Mouse (Mus musculus) forebrain, embryonic 11.5 days (tissue): ENCODE measurements around the gene Gmppb. TPM values are rescaled to one million over a fixed set of nuclear protein-coding genes. Genes with fewer than 3 reads are reported as not detected.

Source experiments
- ATAC-seq: fragments of 200-750 bp; cut with Nextera tagmentation; replicated peaks from 2 replicates; pipeline ENCODE4 v1.8.0; 2017; ENCODE audit warnings: moderate TSS enrichment; ENCODE audit not compliant: low FRiP score
- DNase-seq: peaks from one replicate; pipeline ENCODE4 v3.0.0-alpha.2; 2017; ENCODE audit warnings: low spot score
- H3K27ac ChIP-seq: fragments of 300-500 bp; sonication (generic); 2 replicates; pipeline ENCODE4 v1.5.1; 2014; ENCODE audit warnings: low read depth, low read length
- H3K27me3 ChIP-seq: fragments of 300-500 bp; sonication (generic); 2 replicates; pipeline ENCODE4 v1.6.1; 2014; ENCODE audit warnings: mild to moderate bottlenecking, low read length, mixed read lengths; ENCODE audit not compliant: control insufficient read depth, insufficient read depth
- H3K36me3 ChIP-seq: fragments of 300-500 bp; sonication (generic); 2 replicates; pipeline ENCODE4 v1.6.1; 2014; ENCODE audit warnings: mild to moderate bottlenecking, low read length, moderate library complexity, mixed read lengths; ENCODE audit not compliant: control insufficient read depth, insufficient read depth
- H3K4me1 ChIP-seq: fragments of 300-500 bp; sonication (generic); replicated peaks from 2 replicates; pipeline ENCODE4 v1.6.1; 2014; ENCODE audit warnings: low read length, mixed read lengths; ENCODE audit not compliant: control insufficient read depth, insufficient read depth
- H3K4me2 ChIP-seq: fragments of 300-500 bp; sonication (generic); 2 replicates; pipeline ENCODE4 v1.6.1; 2014; ENCODE audit warnings: low read depth, mild to moderate bottlenecking, low read length, moderate library complexity, mixed read lengths; ENCODE audit not compliant: severe bottlenecking
- H3K4me3 ChIP-seq: fragments of 300-500 bp; sonication (generic); 2 replicates; pipeline ENCODE4 v1.5.1; 2014; ENCODE audit warnings: low read depth, low read length
- H3K9ac ChIP-seq: fragments of 300-500 bp; sonication (generic); 2 replicates; pipeline ENCODE4 v1.6.1; 2014; ENCODE audit warnings: low read length
- H3K9me3 ChIP-seq: fragments of 300-500 bp; sonication (generic); 2 replicates; pipeline ENCODE4 v1.6.1; 2016; ENCODE audit warnings: low read length, mixed read lengths; ENCODE audit not compliant: control insufficient read depth
- WGBS: fragments of 180-500 bp; shearing (Covaris S2); extraction: QIAGEN DNeasy Blood & Tissue Kit; methylation state at CpG from one replicate; pipeline ENCODE4 v1.1.7; 2014; 5-methylcytosine and 5-hydroxymethylcytosine counted together
- microRNA-seq: library from miRNA; unstranded; fragments of <30 nt; microRNA quantifications from one replicate; pipeline ENCODE4, GENCODE M21; 2016; ENCODE audit not compliant: insufficient number of aligned reads
- polyA plus RNA-seq: library from polyadenylated mRNA; unstranded; fragments of >200 nt; fragmentation: Nextera tagmentation; extraction: Ambion mirVana; gene quantifications from 2 replicates; pipeline ENCODE4 v1.2.1, GENCODE M21; 2014

Gene Gmppb
- polyA plus RNA-seq, 1 experiment from 2014 or later: 20.7 TPM

DNA sequence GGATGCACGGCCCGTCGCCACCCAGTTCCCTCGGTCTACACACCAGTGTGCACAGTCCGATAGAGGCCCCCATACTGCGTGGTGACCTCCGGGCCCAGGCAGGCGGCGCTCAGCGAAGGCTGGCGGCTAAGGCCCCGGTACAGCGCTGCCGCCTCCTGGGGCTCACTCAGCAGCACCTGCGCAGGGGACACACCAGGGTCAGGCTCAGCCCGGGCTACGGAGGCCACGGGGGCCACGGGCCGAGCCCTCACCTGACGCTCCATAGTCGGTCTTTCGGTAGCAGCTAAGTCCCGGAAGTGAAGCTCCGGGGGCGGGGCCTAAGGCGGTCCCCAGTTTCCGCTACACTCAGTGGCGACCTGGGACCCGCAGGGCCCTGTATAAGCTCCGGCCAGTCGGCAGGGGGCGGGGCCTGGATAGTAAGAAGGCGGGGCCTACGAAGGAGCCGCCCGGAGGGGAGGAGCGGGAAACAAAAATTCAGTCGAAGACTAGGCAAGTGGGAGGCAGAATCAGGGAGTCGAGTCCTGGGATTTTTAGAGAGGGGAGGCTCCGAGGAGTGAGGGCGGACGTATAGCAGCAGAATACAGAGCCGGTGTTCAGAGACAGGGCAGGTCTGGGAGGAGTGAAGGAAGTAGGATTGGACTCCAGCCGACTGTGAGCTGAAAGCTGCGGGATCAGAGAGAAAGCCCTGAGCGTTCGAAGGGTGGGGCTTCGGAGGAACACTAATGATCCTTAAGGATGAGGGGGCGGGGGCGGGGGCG is 45.3 kb downstream of the Gmppb start, which contains the start of gene Apeh:
Gene Apeh, minus strand, starts transcription at position 423 of the 758 bp plus-strand sequence.
- ATAC-seq (peak; percentile 96), DNase-seq (peak; percentile 98)
- peak within 1 kb of the TSS; percentile 80 for H3K4me3 ChIP-seq
- peak within 1 kb of the TSS; percentile 90 for H3K4me2 ChIP-seq
- H3K4me1 ChIP-seq: peaks cover 8% of the 10 kb centered on the region; the same call in 1 of the 2 replicates
- H3K36me3 ChIP-seq: 0 out of 2 replicates have a peak, but pooled peaks cover 2% of the 10 kb centered on the region
- no peaks in the 10 kb centered on the region for H3K27me3 ChIP-seq
- no peaks in the 10 kb centered on the region for H3K9me3 ChIP-seq
- peak within 1 kb of the TSS; percentile 84 for H3K9ac ChIP-seq
- WGBS: under 1% methylated on average over 52 of the region's 52 CpGs
- peak within 1 kb of the TSS; percentile 59; the same call in 1 of the 2 replicates for H3K27ac ChIP-seq

DNA sequence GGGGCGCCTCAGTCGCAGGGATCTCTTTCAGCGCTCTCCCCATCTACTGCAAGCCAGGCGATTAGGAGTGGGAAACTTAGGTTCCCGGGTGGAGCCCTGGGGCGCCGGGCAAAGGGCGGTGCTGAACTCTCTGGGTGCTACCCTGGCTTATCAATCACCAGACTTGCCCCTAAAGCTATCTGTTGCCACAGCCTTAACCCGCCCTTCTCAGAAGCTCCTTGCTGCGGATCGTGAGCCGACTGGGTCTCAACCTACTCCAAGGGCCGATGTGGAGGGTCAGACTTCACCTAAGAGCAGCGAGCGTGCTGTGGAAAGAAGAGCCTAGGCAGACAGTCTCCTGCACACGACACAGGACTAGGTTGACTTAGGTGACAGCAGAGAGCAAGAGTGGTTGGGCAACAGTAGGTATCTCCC is 46.0 kb downstream of the Gmppb start:
- ATAC-seq (peak; percentile 54), DNase-seq (peak; percentile 78)
- no peaks in the 10 kb centered on the region for H3K27me3 ChIP-seq
- H3K4me3 ChIP-seq: peak overlapping the region; percentile 80
- H3K4me1 ChIP-seq: peaks cover 8% of the 10 kb centered on the region; the same call in 1 of the 2 replicates
- H3K36me3 ChIP-seq: no peaks in the 10 kb centered on the region
- peak overlapping the region; percentile 46; the same call in 1 of the 2 replicates for H3K27ac ChIP-seq
- peak overlapping the region; percentile 44 for H3K9ac ChIP-seq
- no peaks in the 10 kb centered on the region for H3K9me3 ChIP-seq
- peak overlapping the region; percentile 90 for H3K4me2 ChIP-seq
- under 1% methylated on average over 16 of the region's 16 CpGs for WGBS

DNA sequence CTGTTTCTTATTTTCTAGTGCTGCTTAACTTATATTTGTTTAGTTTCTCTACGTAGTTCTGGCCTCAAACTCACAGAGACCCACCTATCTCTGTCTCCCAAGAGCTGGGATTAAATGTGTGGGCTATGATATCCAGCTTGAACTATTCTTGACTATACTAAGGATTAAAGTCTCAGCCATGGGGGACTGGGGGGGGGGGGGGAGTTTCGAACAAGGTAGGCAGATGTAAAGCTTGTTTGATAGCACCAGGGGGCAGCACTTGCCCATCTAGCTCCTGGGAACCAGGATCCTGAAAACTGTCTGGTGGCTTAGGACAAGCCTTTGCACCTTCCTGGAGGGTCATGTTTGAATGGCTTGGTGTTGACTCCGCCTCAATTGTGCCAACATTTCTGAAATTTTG is 46.5 kb downstream of the Gmppb start:
- Histone ChIP-seq H3K4me1 (peaks cover 8% of the 10 kb centered on the region; the same call in 1 of the 2 replicates), H3K9ac (no peak overlapping the region; the same call in 1 of the 2 replicates), H3K9me3 (no peaks in the 10 kb centered on the region), H3K27me3 (no peaks in the 10 kb centered on the region), H3K4me3 (peak overlapping the region; percentile 80; the same call in 1 of the 2 replicates), H3K27ac (peak overlapping the region; percentile 46; the same call in 1 of the 2 replicates), H3K36me3 (no peaks in the 10 kb centered on the region), H3K4me2 (peak overlapping the region; percentile 90)
- ATAC-seq: no peak
- peak; percentile 81 for DNase-seq
- WGBS: 11% methylated on average over 3 of the region's 3 CpGs

DNA sequence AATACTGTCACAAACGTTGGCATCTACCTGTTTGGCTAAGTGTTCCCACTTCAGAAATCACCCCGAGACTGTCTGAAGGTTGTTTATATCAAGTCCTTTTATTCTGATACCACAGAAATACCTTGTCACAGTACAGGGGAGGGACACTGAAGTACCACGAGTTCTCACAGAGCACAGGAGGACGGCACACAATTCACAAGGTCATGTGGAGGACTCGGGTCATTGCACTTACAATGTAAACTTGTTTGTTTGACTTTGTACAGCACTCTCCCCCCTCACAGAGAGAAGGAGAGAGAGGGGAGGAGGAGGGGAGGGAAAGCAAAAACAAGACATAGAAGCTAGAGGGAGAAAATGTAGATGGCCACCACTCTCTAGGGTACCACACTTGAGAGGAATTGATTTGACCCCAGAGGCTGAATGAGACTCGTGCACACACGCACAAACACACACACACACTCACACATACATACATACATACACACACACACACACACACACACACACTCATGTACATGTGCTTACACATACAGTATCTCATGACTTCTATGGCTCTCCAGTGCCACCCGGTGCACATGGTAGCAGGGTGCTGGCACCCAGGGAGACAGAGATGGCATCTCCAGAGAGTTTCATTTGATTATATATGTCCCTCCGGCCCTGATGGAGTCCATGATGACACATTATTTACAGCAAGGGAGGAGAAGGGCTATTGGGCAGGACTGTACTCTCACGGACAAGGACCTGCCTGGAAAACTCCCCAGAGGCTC is 47.1 kb downstream of the Gmppb start:
- ATAC-seq (no peak), DNase-seq (no peak)
- Histone ChIP-seq H3K9ac (no peak overlapping the region), H3K4me1 (peaks cover 8% of the 10 kb centered on the region; the same call in 1 of the 2 replicates), H3K27ac (no peak overlapping the region), H3K36me3 (no peaks in the 10 kb centered on the region), H3K27me3 (no peaks in the 10 kb centered on the region), H3K4me2 (no peak overlapping the region), H3K4me3 (no peak overlapping the region), H3K9me3 (no peaks in the 10 kb centered on the region)
- 64% methylated on average over 10 of the region's 10 CpGs for WGBS

DNA sequence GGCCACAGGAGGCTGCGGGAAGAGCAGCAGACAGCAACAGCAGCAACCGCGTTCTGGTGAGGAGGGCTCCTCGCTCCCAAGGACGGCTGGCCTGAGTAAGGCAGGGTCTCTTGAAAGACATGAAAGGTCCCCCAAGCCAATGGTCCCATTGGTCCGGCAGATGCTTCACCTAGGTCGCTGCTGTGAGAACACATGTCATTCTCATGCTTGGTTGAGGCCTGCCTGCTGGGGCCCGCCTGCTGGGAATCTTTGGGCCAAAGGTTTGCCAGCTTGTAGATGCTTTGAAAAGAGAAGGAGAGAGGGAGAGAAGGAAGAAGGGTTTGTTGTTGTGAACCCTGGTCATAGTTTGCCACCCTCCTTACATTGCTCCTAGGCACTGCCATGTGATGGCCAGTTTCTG is 50.6 kb downstream of the Gmppb start:
- ATAC-seq: no peak
- Histone ChIP-seq H3K9ac (no peak overlapping the region), H3K27me3 (no peaks in the 10 kb centered on the region), H3K36me3 (no peaks in the 10 kb centered on the region), H3K27ac (no peak overlapping the region), H3K4me1 (peaks cover 9% of the 10 kb centered on the region; the same call in 1 of the 2 replicates), H3K9me3 (no peaks in the 10 kb centered on the region), H3K4me2 (no peak overlapping the region), H3K4me3 (no peak overlapping the region)
- DNase-seq: no peak
- WGBS: 84% methylated on average over 8 of the region's 8 CpGs

Small RNA genes lying within 50 kb of the gene (microRNA-seq; reads per million reads assigned to microRNA genes)
- not detected for gene Mir7088

Other genes starting within 250 kb of the Gmppb start
- gene Rbm6, start 176.0 kb upstream of the Gmppb start, polyA plus RNA-seq: 112 and 119 TPM in 2 replicates
- gene Mon1a, start 161.1 kb upstream of the Gmppb start, polyA plus RNA-seq: 14.7 and 14.9 TPM in 2 replicates
- gene Mst1r, start 142.4 kb upstream of the Gmppb start, polyA plus RNA-seq: 0.36 and 0.43 TPM in 2 replicates
- gene Actl11, start 120.8 kb upstream of the Gmppb start, polyA plus RNA-seq: not detected in 2 replicates
- 7.4 and 8.0 TPM in 2 replicates for gene Camkv, start 113.6 kb upstream of the Gmppb start, polyA plus RNA-seq
- 38.2 and 39.7 TPM in 2 replicates for gene Traip, start 99.1 kb upstream of the Gmppb start, polyA plus RNA-seq
- gene Uba7, start 73.7 kb upstream of the Gmppb start, polyA plus RNA-seq: 7.9 and 8.4 TPM in 2 replicates
- gene Gm20661, start 66.2 kb upstream of the Gmppb start, polyA plus RNA-seq: 1.0 and 1.7 TPM in 2 replicates
- gene Inka1, start 63.4 kb upstream of the Gmppb start, polyA plus RNA-seq: 22.8 and 26.5 TPM in 2 replicates
- 1.9 and 3.4 TPM in 2 replicates for gene Cdhr4, start 56.7 kb upstream of the Gmppb start, polyA plus RNA-seq
- gene Gm20662, start 52.9 kb upstream of the Gmppb start, polyA plus RNA-seq: 0.39 and 1.1 TPM in 2 replicates
- 41.1 and 43.3 TPM in 2 replicates for gene Ip6k1, start 46.7 kb upstream of the Gmppb start, polyA plus RNA-seq
- gene Amigo3, start 3.9 kb downstream of the Gmppb start, polyA plus RNA-seq: 2.4 and 2.7 TPM in 2 replicates
- gene Mst1, start 31.2 kb downstream of the Gmppb start, polyA plus RNA-seq: 0.28 and 0.56 TPM in 2 replicates
- gene Rnf123, start 34.1 kb downstream of the Gmppb start, polyA plus RNA-seq: 34.7 and 37.0 TPM in 2 replicates
- gene Apeh, start 45.4 kb downstream of the Gmppb start, polyA plus RNA-seq: 53.3 and 61.5 TPM in 2 replicates
- gene Bsn, start 141.1 kb downstream of the Gmppb start, polyA plus RNA-seq: 2.5 and 3.0 TPM in 2 replicates
- 77.1 and 82.0 TPM in 2 replicates for gene Dag1, start 214.7 kb downstream of the Gmppb start, polyA plus RNA-seq
- 46.8 and 61.8 TPM in 2 replicates for gene Nicn1, start 241.2 kb downstream of the Gmppb start, polyA plus RNA-seq
- 25.1 and 25.9 TPM in 2 replicates for gene Amt, start 247.6 kb downstream of the Gmppb start, polyA plus RNA-seq